Mouse (Mus musculus) lung, adult 2 months (tissue): Measurements from ENCODE around the gene Grin2b.

Source experiments
- CTCF ChIP-seq: fragments of 200-500 bp; IDR thresholded peaks from 2 replicates; pipeline ENCODE4 v1.5.1; 2011; ENCODE audit warnings: mild to moderate bottlenecking, low read length, control low read depth; ENCODE audit not compliant: insufficient read depth
- POLR2A ChIP-seq: fragments of 200-500 bp; IDR thresholded peaks from 2 replicates; pipeline ENCODE4 v1.6.1; 2011; ENCODE audit warnings: low read depth, mild to moderate bottlenecking, control low read depth, low read length, borderline replicate concordance; ENCODE audit errors: extremely low read depth

GRCm38 (mm10) chr6:135756075-135756474 lies 417.2 kb downstream of the Grin2b start:
- TF ChIP-seq POLR2A (no peak), CTCF (no peak)
